8 mouse cellular contexts compared by ENCODE assay signal in genomic region chr11:69980196-69981140, GRCm38 (mm10). TPM values are rescaled to one million over a fixed set of nuclear protein-coding genes. Genes with fewer than 3 reads are reported as not detected.
DNase-seq lines count a peak whose midpoint lies in the region; ATAC-seq and TF ChIP-seq lines count a peak whose summit lies in the region.

No protein-coding gene starts in this region.

- H3K4me1 ChIP-seq in ES-Bruce4 (ENCODE audit: control insufficient read depth, insufficient read depth, low read length), result no peaks in the 10 kb centered on the region
- peaks cover 35% of the 10 kb centered on the region for H3K4me1 ChIP-seq in forebrain, embryonic 13.5 days
- H3K4me1 ChIP-seq in liver, postnatal 0 days (ENCODE audit: insufficient read depth), result peaks cover 20% of the 10 kb centered on the region
- peaks cover 23% of the 10 kb centered on the region for H3K4me1 ChIP-seq in neural tube, embryonic 14.5 days (ENCODE audit: control insufficient read depth, insufficient read depth, low read length)

- H3K27ac ChIP-seq in ES-Bruce4 (ENCODE audit: insufficient read depth, low read length), result peak overlapping the region; percentile 78
- peak overlapping the region; percentile 99 for H3K27ac ChIP-seq in forebrain, embryonic 13.5 days
- peak overlapping the region; percentile 97 for H3K27ac ChIP-seq in liver, postnatal 0 days (ENCODE audit: low read depth)
- peak overlapping the region; percentile 96 for H3K27ac ChIP-seq in neural tube, embryonic 14.5 days (ENCODE audit: low read depth, low read length)

- intact Hi-C loops in heart, postnatal 10 days (cut with DNase I), result loop anchor here (2.0 kb wide), 1 partner anchor 16 kb away; no protein-coding TSS in a partner anchor

- H3K9ac ChIP-seq in ES-Bruce4 (ENCODE audit: low read depth, poor library complexity, severe bottlenecking), result peak overlapping the region; percentile 92
- peak overlapping the region; percentile 99 for H3K9ac ChIP-seq in forebrain, embryonic 13.5 days
- H3K9ac ChIP-seq in liver, postnatal 0 days (replicated peaks), result peak overlapping the region; percentile 92
- peak overlapping the region; percentile 97 for H3K9ac ChIP-seq in neural tube, embryonic 14.5 days (replicated peaks; ENCODE audit: low read depth, low read length)

- WGBS in forebrain, embryonic 13.5 days, result under 1% methylated on average over 40 of the region's 60 CpGs
- 2% methylated on average over 59 of the region's 60 CpGs for WGBS in large intestine, adult 2 months
- under 1% methylated on average over 42 of the region's 60 CpGs for WGBS in liver, postnatal 0 days (ENCODE audit: insufficient replicate concordance)
- WGBS in neural tube, embryonic 14.5 days, result under 1% methylated on average over 34 of the region's 60 CpGs

- peaks cover 21% of the 10 kb centered on the region for H3K36me3 ChIP-seq in ES-Bruce4 (ENCODE audit: control insufficient read depth, insufficient read depth, low read length, poor library complexity, severe bottlenecking)
- H3K36me3 ChIP-seq in forebrain, embryonic 13.5 days (ENCODE audit: poor library complexity, severe bottlenecking), result peaks cover 49% of the 10 kb centered on the region
- H3K36me3 ChIP-seq in liver, postnatal 0 days (replicated peaks; ENCODE audit: insufficient read depth, low read length), result peaks cover 25% of the 10 kb centered on the region
- peaks cover 21% of the 10 kb centered on the region for H3K36me3 ChIP-seq in neural tube, embryonic 14.5 days (ENCODE audit: control insufficient read depth, insufficient read depth, low read length)

- peak overlapping the region; percentile 85 for H3K4me2 ChIP-seq in forebrain, embryonic 13.5 days
- peak overlapping the region; percentile 82 for H3K4me2 ChIP-seq in liver, postnatal 0 days (ENCODE audit: low read depth, low read length)
- H3K4me2 ChIP-seq in neural tube, embryonic 14.5 days (ENCODE audit: low read depth, low read length), result peak overlapping the region; percentile 91

- H3K27me3 ChIP-seq in ES-Bruce4 (ENCODE audit: control insufficient read depth, insufficient read depth, low read length, poor library complexity, severe bottlenecking), result no peaks in the 10 kb centered on the region
- no peaks in the 10 kb centered on the region for H3K27me3 ChIP-seq in forebrain, embryonic 13.5 days
- H3K27me3 ChIP-seq in liver, postnatal 0 days (ENCODE audit: insufficient read depth, low read length), result no peaks in the 10 kb centered on the region
- H3K27me3 ChIP-seq in neural tube, embryonic 14.5 days (ENCODE audit: control insufficient read depth, insufficient read depth, low read length), result no peaks in the 10 kb centered on the region

- H3K4me3 ChIP-seq in ES-Bruce4 (ENCODE audit: low read depth, low read length), result peak overlapping the region; percentile 89
- peak overlapping the region; percentile 100 for H3K4me3 ChIP-seq in forebrain, embryonic 13.5 days
- peak overlapping the region; percentile 98 for H3K4me3 ChIP-seq in liver, postnatal 0 days (ENCODE audit: low read depth, low read length)
- H3K4me3 ChIP-seq in neural tube, embryonic 14.5 days (ENCODE audit: low read depth, low read length), result peak overlapping the region; percentile 100

- peak; percentile 91 for ATAC-seq in cerebellum, adult (ENCODE audit: insufficient number of reproducible peaks, low FRiP score, low TSS enrichment)
- peak; percentile 91 for ATAC-seq in forebrain, embryonic 13.5 days
- peak; percentile 92 for ATAC-seq in liver, postnatal 0 days
- ATAC-seq in neural tube, embryonic 14.5 days (ENCODE audit: low read depth), result peak; percentile 90

- peak; percentile 99 for DNase-seq in heart, postnatal 10 days
- DNase-seq in large intestine, adult 2 months (ENCODE audit: low read depth, low spot score), result peak; percentile 99
- DNase-seq in liver, postnatal 0 days, result peak; percentile 98
- DNase-seq in testis, postnatal 10 days (ENCODE audit: low spot score), result peak; percentile 99

- TF ChIP-seq EP300 in ES-Bruce4 (IDR thresholded peaks at IDR 0.05; ENCODE audit: insufficient read depth, low read depth, low read length), result no peak
- no peak; the same call in 1 of the 2 replicates for TF ChIP-seq EP300 in liver, postnatal 0 days (IDR thresholded peaks at IDR 0.05; ENCODE audit: low read depth)

- no peaks in the 10 kb centered on the region for H3K9me3 ChIP-seq in ES-Bruce4 (replicated peaks; ENCODE audit: control insufficient read depth, insufficient read depth, low read length, poor library complexity, severe bottlenecking)
- no peaks in the 10 kb centered on the region for H3K9me3 ChIP-seq in forebrain, embryonic 13.5 days (replicated peaks)
- no peaks in the 10 kb centered on the region for H3K9me3 ChIP-seq in liver, postnatal 0 days (ENCODE audit: low read length)
- H3K9me3 ChIP-seq in neural tube, embryonic 14.5 days (ENCODE audit: control insufficient read depth, low read length), result no peaks in the 10 kb centered on the region

- no peak for TF ChIP-seq CTCF in ES-Bruce4 (IDR thresholded peaks at IDR 0.05; ENCODE audit: low read depth, low read length)
- no peak for TF ChIP-seq CTCF in liver, postnatal 0 days (IDR thresholded peaks at IDR 0.05; ENCODE audit: low read depth)

- TF ChIP-seq POLR2A in ES-Bruce4 (IDR thresholded peaks at IDR 0.05; ENCODE audit: insufficient read depth, low read length), result peak; percentile 54

RNA-seq across cellular contexts. Expression of gene Ctdnep1, which starts 0.5 kb away (rescaled TPM):
- polyA plus RNA-seq in ES-Bruce4 (2011; ENCODE audit: insufficient read depth, insufficient read length, low read depth, missing spikeins), result 61.9 and 63.4 TPM in 2 replicates
- 21.1 and 24.3 TPM in 2 replicates for polyA plus RNA-seq in forebrain, embryonic 13.5 days (2015; fragmentation: Nextera tagmentation; extraction: Ambion mirVana)
- total RNA-seq in heart, postnatal 10 days (2021), result 100 to 1,000 TPM; 144 to 159 TPM
- polyA plus RNA-seq in large intestine, adult 2 months (2012; rRNA removed), result 134 and 154 TPM in 2 replicates
- 8.4 and 9.7 TPM in 2 replicates for polyA plus RNA-seq in liver, postnatal 0 days (2015; fragmentation: Nextera tagmentation; extraction: Ambion mirVana)
- polyA plus RNA-seq in neural tube, embryonic 14.5 days (2014; fragmentation: Nextera tagmentation; extraction: Ambion mirVana), result 26.5 and 27.1 TPM in 2 replicates

RNA-seq across cellular contexts. Expression of gene Elp5, which starts 1.8 kb away (rescaled TPM):
- polyA plus RNA-seq in ES-Bruce4 (2011; ENCODE audit: insufficient read depth, insufficient read length, low read depth, missing spikeins), result 77.6 and 80.1 TPM in 2 replicates
- 157 and 164 TPM in 2 replicates for polyA plus RNA-seq in forebrain, embryonic 13.5 days (2015; fragmentation: Nextera tagmentation; extraction: Ambion mirVana)
- 10 to 100 TPM; 60.7 to 64.6 TPM for total RNA-seq in heart, postnatal 10 days (2021)
- polyA plus RNA-seq in large intestine, adult 2 months (2012; rRNA removed), result 70.5 and 78.1 TPM in 2 replicates
- 40.6 and 42.9 TPM in 2 replicates for polyA plus RNA-seq in liver, postnatal 0 days (2015; fragmentation: Nextera tagmentation; extraction: Ambion mirVana)
- polyA plus RNA-seq in neural tube, embryonic 14.5 days (2014; fragmentation: Nextera tagmentation; extraction: Ambion mirVana), result 159 and 175 TPM in 2 replicates

RNA-seq across cellular contexts. Expression of gene Gabarap, which starts 10.5 kb away (rescaled TPM):
- polyA plus RNA-seq in ES-Bruce4 (2011; ENCODE audit: insufficient read depth, insufficient read length, low read depth, missing spikeins), result 141 and 144 TPM in 2 replicates
- polyA plus RNA-seq in forebrain, embryonic 13.5 days (2015; fragmentation: Nextera tagmentation; extraction: Ambion mirVana), result 598 and 670 TPM in 2 replicates
- 100 to 1,000 TPM; 275 to 295 TPM for total RNA-seq in heart, postnatal 10 days (2021)
- 527 and 719 TPM in 2 replicates for polyA plus RNA-seq in large intestine, adult 2 months (2012; rRNA removed)
- 305 and 324 TPM in 2 replicates for polyA plus RNA-seq in liver, postnatal 0 days (2015; fragmentation: Nextera tagmentation; extraction: Ambion mirVana)
- polyA plus RNA-seq in neural tube, embryonic 14.5 days (2014; fragmentation: Nextera tagmentation; extraction: Ambion mirVana), result 609 and 643 TPM in 2 replicates

RNA-seq across cellular contexts. Expression of gene Phf23, which starts 15.1 kb away (rescaled TPM):
- polyA plus RNA-seq in ES-Bruce4 (2011; ENCODE audit: insufficient read depth, insufficient read length, low read depth, missing spikeins), result 75.6 and 83.0 TPM in 2 replicates
- 78.5 and 79.9 TPM in 2 replicates for polyA plus RNA-seq in forebrain, embryonic 13.5 days (2015; fragmentation: Nextera tagmentation; extraction: Ambion mirVana)
- total RNA-seq in heart, postnatal 10 days (2021), result 10 to 100 TPM; 23.1 to 27.7 TPM
- polyA plus RNA-seq in large intestine, adult 2 months (2012; rRNA removed), result 16.3 and 17.3 TPM in 2 replicates
- 19.5 and 25.5 TPM in 2 replicates for polyA plus RNA-seq in liver, postnatal 0 days (2015; fragmentation: Nextera tagmentation; extraction: Ambion mirVana)
- polyA plus RNA-seq in neural tube, embryonic 14.5 days (2014; fragmentation: Nextera tagmentation; extraction: Ambion mirVana), result 28.8 and 37.8 TPM in 2 replicates

RNA-seq across cellular contexts. Expression of gene Cldn7, which starts 15.9 kb away (rescaled TPM):
- 106 and 144 TPM in 2 replicates for polyA plus RNA-seq in ES-Bruce4 (2011; ENCODE audit: insufficient read depth, insufficient read length, low read depth, missing spikeins)
- polyA plus RNA-seq in forebrain, embryonic 13.5 days (2015; fragmentation: Nextera tagmentation; extraction: Ambion mirVana), result 0.59 and 1.4 TPM in 2 replicates
- total RNA-seq in heart, postnatal 10 days (2021), result not detected
- 1,377 and 1,643 TPM in 2 replicates for polyA plus RNA-seq in large intestine, adult 2 months (2012; rRNA removed)
- 4.1 and 4.4 TPM in 2 replicates for polyA plus RNA-seq in liver, postnatal 0 days (2015; fragmentation: Nextera tagmentation; extraction: Ambion mirVana)
- polyA plus RNA-seq in neural tube, embryonic 14.5 days (2014; fragmentation: Nextera tagmentation; extraction: Ambion mirVana), result 0.33 and 0.88 TPM in 2 replicates

Comparison
In these comparisons a context has a peak if more than half of its experiments do, and no peak if none do; other contexts are left out.
1. Peak in every context shown above with its lines: DNase-seq, ATAC-seq, H3K4me3 ChIP-seq and H3K27ac ChIP-seq.